Mouse (Mus musculus): ENCODE measurements around the gene Eef2kmt.
"Not testable (repeated sequence)": the region's sequence is repeated elsewhere in the genome, so short reads cannot be mapped to it uniquely, and the experiment has no call there.

DNA sequence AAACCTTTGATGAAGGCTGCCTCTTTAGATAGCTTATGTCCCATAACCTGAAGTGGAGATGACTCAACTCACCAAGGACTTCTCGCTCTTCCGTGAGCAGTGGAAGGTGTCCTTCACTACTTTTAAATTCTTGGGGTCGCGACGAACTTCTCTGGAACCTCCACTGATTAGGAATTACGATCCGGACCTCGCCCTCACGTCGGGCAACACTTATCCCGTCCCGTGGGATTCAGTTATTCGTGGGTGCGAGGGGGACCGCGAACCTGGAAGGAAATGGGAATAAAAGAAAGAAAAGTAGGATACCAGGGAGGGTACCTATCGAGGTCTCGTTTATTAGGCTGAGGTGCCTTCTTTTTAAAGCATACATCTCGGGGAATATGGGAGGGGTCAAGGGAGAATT lies 28.3 kb downstream of the Eef2kmt start:
- not testable (repeated sequence) for TF ChIP-seq CTCF (IDR thresholded peaks at IDR 0.05; ENCODE audit: control insufficient read depth, insufficient read depth, insufficient read length); MYOG (IDR thresholded peaks at IDR 0.05; ENCODE audit: control insufficient read depth, extremely low read depth, insufficient read length); CEBPB (IDR thresholded peaks at IDR 0.05; ENCODE audit: low read depth); USF1 (IDR thresholded peaks at IDR 0.05; ENCODE audit: low read depth); MAX (IDR thresholded peaks at IDR 0.05)
